Mouse (Mus musculus): ENCODE measurements around the gene Cnnm1.

- TF ChIP-seq CTCF (IDR thresholded peaks at IDR 0.05; ENCODE audit: low read depth, low read length) (no peak), TAL1 (conservative IDR thresholded peaks at IDR 0.05; ENCODE audit: low read depth, low read length) (no peak)
These were observed 79.0 kb downstream of the Cnnm1 start for GRCm38 (mm10) chr19:43519226-43519625.

Data from G1E (cell line).